Mouse (Mus musculus) lung, postnatal 0 days (tissue): Measurements from ENCODE around the gene S100a4. TPM values are rescaled to one million over a fixed set of nuclear protein-coding genes. Genes with fewer than 3 reads are reported as not detected.

Experiments
- ATAC-seq: fragments of 200-750 bp; cut with Nextera tagmentation; 2 replicates; pipeline ENCODE4 v1.8.0; 2017; ENCODE audit warnings: moderate library complexity
- DNase-seq: peaks from one replicate; pipeline ENCODE4 v3.0.0-alpha.2; 2016; ENCODE audit warnings: low spot score
- H3K27ac ChIP-seq: fragments of 300-500 bp; sonication (generic); 2 replicates; pipeline ENCODE4 v1.5.1; 2014; ENCODE audit warnings: antibody characterized with exemption, mild to moderate bottlenecking, low read length, mixed read lengths
- H3K27me3 ChIP-seq: fragments of 300-500 bp; sonication (generic); replicated peaks from 2 replicates; pipeline ENCODE4 v1.6.1; 2014; ENCODE audit warnings: low read length, mixed read lengths; ENCODE audit not compliant: insufficient read depth
- H3K36me3 ChIP-seq: fragments of 300-500 bp; sonication (generic); 2 replicates; pipeline ENCODE4 v1.6.1; 2014; ENCODE audit warnings: low read length, mixed read lengths; ENCODE audit not compliant: insufficient read depth
- H3K4me1 ChIP-seq: fragments of 300-500 bp; sonication (generic); 2 replicates; pipeline ENCODE4 v1.6.1; 2014; ENCODE audit warnings: antibody characterized with exemption, low read depth, low read length, mixed read lengths; ENCODE audit not compliant: insufficient read depth
- H3K4me2 ChIP-seq: fragments of 300-500 bp; sonication (generic); replicated peaks from 2 replicates; pipeline ENCODE4 v1.6.1; 2014; ENCODE audit warnings: low read depth, mild to moderate bottlenecking, low read length, moderate library complexity, mixed read lengths
- H3K4me3 ChIP-seq: fragments of 300-500 bp; sonication (generic); 2 replicates; pipeline ENCODE4 v1.5.1; 2014; ENCODE audit warnings: low read depth, low read length
- H3K9ac ChIP-seq: fragments of 300-500 bp; sonication (generic); replicated peaks from 2 replicates; pipeline ENCODE4 v1.6.1; 2014; ENCODE audit warnings: low read depth, mild to moderate bottlenecking
- H3K9me3 ChIP-seq: fragments of 300-500 bp; sonication (generic); 2 replicates; pipeline ENCODE4 v1.6.1; 2016; ENCODE audit warnings: low read length, mixed read lengths
- CTCF ChIP-seq: IDR thresholded peaks from 2 replicates; pipeline ENCODE4 v1.5.1; 2016; ENCODE audit warnings: antibody characterized with exemption, mild to moderate bottlenecking
- EP300 ChIP-seq: IDR thresholded peaks from 2 replicates; pipeline ENCODE4 v1.6.1; 2016; ENCODE audit warnings: antibody characterized with exemption, mild to moderate bottlenecking, control low read depth
- WGBS: fragments of 180-500 bp; shearing (Covaris S2); extraction: QIAGEN DNeasy Blood & Tissue Kit; methylation state at CpG from one replicate; pipeline ENCODE4 v1.1.7; 2014; 5-methylcytosine and 5-hydroxymethylcytosine counted together
- polyA plus RNA-seq: library from polyadenylated mRNA; unstranded; fragments of >200 nt; fragmentation: Nextera tagmentation; extraction: Ambion mirVana; gene quantifications from 2 replicates; pipeline ENCODE4 v1.2.1, GENCODE M21; 2015

S100a4 gene
- polyA plus RNA-seq, 1 experiment from 2014 or later, result 24.3 TPM

DNA sequence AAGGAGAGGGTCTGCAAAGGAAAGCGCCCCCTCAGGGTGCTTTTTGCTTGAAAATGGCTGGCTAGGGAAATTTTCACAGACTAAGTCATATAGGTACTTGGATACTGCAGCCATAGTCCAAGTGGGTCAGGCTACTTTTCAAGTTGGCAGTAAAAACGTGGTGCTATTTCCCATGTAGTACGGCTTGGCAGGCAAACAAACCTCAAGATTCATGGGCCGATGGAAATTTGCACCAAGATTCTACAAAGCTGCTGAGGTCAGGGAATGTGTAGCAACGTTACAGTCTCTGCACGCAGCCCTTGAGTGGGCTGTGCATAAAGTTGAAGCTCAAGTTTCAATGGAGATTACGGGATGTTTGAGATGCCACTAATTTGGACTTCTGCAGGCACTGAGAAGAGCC, 24.1 kb upstream of the S100a4 start:
- H3K36me3 ChIP-seq, result no peaks in the 10 kb centered on the region
- DNase-seq, result peak; percentile 8
- no peaks in the 10 kb centered on the region for H3K4me1 ChIP-seq
- H3K27me3 ChIP-seq, result no peaks in the 10 kb centered on the region
- no peaks in the 10 kb centered on the region for H3K9me3 ChIP-seq
- H3K4me2 ChIP-seq, result no peak overlapping the region
- no peak overlapping the region for H3K27ac ChIP-seq
- WGBS, result 38% methylated on average over 7 of the region's 7 CpGs
- no peak for TF ChIP-seq CTCF
- TF ChIP-seq EP300, result no peak
- ATAC-seq, result no peak
- no peak overlapping the region for H3K4me3 ChIP-seq
- no peak overlapping the region for H3K9ac ChIP-seq

DNA sequence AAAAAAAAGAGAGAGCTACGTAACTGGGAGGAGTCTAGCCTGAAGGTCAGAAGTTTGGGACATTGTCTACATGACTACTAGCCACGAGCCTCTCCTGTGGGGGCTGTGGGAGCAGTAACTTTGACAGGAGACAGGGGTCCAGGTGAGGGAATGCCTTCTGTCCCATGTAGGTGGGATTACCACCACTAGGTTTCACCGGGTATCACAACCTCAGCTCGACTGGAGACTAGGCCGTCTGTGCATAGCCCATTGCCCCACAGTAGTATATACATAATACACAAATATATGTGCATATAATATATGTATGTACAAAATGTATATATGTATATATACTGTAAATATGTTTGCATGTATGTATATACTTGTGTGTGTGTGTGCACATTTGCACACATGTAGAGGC, 22.4 kb upstream of the S100a4 start:
- no peak for ATAC-seq
- H3K4me1 ChIP-seq, result no peaks in the 10 kb centered on the region
- no peak overlapping the region for H3K9ac ChIP-seq
- H3K36me3 ChIP-seq, result no peaks in the 10 kb centered on the region
- no peak overlapping the region for H3K4me3 ChIP-seq
- no peak for TF ChIP-seq EP300
- no peak for TF ChIP-seq CTCF
- WGBS, result 93% methylated on average over 5 of the region's 5 CpGs
- no peak overlapping the region for H3K4me2 ChIP-seq
- H3K27ac ChIP-seq, result no peak overlapping the region
- DNase-seq, result no peak
- H3K9me3 ChIP-seq, result no peaks in the 10 kb centered on the region
- H3K27me3 ChIP-seq, result no peaks in the 10 kb centered on the region

DNA sequence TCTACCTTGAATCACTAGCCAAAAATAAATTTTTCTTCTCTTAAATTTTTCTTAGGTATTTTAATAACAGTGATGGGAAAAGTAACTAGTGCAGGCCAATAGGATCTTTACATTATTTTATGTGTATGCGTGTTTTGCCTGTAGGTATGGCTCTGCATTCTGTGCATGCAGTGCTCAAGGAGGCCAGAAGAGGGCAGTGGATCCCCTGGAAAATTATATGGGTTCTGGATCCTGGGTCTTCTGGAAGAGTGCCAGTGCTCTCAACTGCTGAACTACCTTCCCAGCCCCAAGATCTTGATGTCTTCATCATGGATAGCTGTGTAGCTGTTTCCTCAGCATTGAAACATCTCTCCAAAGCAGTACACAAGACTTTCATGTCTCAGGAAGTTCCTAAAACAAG, 21.4 kb upstream of the S100a4 start:
- peak; percentile 48 for TF ChIP-seq CTCF
- TF ChIP-seq EP300, result no peak
- H3K9ac ChIP-seq, result no peak overlapping the region
- ATAC-seq (no peak), DNase-seq (no peak)
- no peaks in the 10 kb centered on the region for H3K4me1 ChIP-seq
- no peaks in the 10 kb centered on the region for H3K27me3 ChIP-seq
- 97% methylated on average over 1 of the region's 1 CpGs for WGBS
- no peaks in the 10 kb centered on the region for H3K36me3 ChIP-seq
- no peak overlapping the region for H3K4me3 ChIP-seq
- no peak overlapping the region for H3K27ac ChIP-seq
- no peaks in the 10 kb centered on the region for H3K9me3 ChIP-seq
- H3K4me2 ChIP-seq, result no peak overlapping the region

DNA sequence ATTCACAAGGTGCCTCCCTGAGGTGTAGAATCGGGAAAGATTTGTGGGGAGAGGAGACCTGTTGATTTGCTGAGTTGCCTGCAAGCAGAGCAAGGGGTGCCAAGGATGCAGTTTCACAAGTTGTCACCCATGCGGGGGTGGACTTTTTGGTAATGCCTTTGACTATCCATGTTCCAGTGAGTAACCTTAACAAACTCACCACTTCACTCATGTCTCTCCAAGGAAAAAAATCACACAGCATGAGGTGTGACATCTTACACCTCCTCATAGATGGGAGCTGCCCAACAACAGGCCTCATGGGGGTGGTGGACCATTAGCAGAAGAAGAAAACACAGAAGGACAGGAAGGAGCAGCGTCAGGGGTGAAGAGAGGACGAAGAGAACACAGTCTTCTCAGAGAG, 21.0 kb upstream of the S100a4 start:
- Histone ChIP-seq H3K27me3 (no peaks in the 10 kb centered on the region), H3K4me2 (no peak overlapping the region), H3K4me1 (peaks cover 3% of the 10 kb centered on the region; the same call in 1 of the 2 replicates), H3K9me3 (no peaks in the 10 kb centered on the region), H3K36me3 (no peaks in the 10 kb centered on the region), H3K27ac (no peak overlapping the region), H3K9ac (no peak overlapping the region), H3K4me3 (no peak overlapping the region)
- no peak for ATAC-seq
- TF ChIP-seq CTCF (no peak), EP300 (no peak)
- 82% methylated on average over 4 of the region's 4 CpGs for WGBS
- DNase-seq, result no peak

DNA sequence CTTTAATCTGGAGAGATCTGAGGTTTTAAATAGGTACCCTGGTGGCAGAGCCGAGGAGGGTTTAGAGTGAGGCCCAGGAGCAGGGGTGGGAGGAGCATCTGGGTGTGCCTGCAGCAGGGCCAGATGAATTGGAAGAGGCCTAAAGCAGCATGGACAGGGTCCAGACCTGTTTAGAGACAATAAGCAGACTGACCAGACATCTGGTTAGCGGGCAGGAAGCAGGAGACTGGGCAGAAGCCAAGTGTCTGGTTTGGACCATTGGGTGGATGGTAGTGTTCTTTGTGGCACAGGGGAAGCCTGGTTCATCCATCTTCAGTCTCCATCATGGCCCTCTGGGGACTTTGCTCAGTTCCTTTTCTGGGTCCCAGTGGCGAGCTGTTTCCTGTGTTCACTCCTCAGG, 19.7 kb upstream of the S100a4 start:
- Histone ChIP-seq H3K27ac (no peak overlapping the region), H3K36me3 (no peaks in the 10 kb centered on the region), H3K27me3 (no peaks in the 10 kb centered on the region), H3K4me2 (no peak overlapping the region), H3K4me3 (no peak overlapping the region), H3K9ac (no peak overlapping the region), H3K9me3 (no peaks in the 10 kb centered on the region), H3K4me1 (peaks cover 3% of the 10 kb centered on the region; the same call in 1 of the 2 replicates)
- DNase-seq, result no peak
- WGBS, result 56% methylated on average over 3 of the region's 3 CpGs
- no peak for TF ChIP-seq EP300
- TF ChIP-seq CTCF, result no peak
- no peak for ATAC-seq

DNA sequence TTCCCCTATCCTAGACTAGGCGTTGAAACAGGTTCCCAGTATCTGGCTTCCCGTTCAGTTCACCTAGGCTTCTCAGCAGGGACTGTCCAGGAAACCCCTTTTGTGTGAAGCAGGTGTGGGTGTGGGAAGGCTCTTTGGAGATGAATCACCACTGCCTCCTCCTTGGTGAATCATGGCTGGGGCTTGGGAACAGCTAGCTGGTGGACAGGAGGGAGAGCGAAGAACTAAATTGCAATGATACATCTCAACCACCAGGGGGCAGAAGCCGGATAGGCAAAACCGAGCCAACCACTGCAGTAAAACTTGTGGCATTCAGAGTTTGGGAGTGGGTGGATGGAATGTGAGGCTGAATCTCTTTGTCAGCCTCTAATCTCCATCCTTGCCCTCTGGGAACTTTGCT, 18.0 kb upstream of the S100a4 start:
- H3K4me3 ChIP-seq, result no peak overlapping the region
- ATAC-seq, result peak; percentile 45
- no peak overlapping the region; the same call in 1 of the 2 replicates for H3K27ac ChIP-seq
- H3K9ac ChIP-seq, result no peak overlapping the region
- 24% methylated on average over 5 of the region's 5 CpGs for WGBS
- H3K4me2 ChIP-seq, result no peak overlapping the region
- H3K9me3 ChIP-seq, result no peaks in the 10 kb centered on the region
- peaks cover 3% of the 10 kb centered on the region; the same call in 1 of the 2 replicates for H3K4me1 ChIP-seq
- peak; percentile 94 for DNase-seq
- H3K36me3 ChIP-seq, result no peaks in the 10 kb centered on the region
- H3K27me3 ChIP-seq, result no peaks in the 10 kb centered on the region
- peak; percentile 92 for TF ChIP-seq CTCF
- peak; percentile 73 for TF ChIP-seq EP300
